Mouse (Mus musculus): ENCODE measurements around the gene Cmtm8. TPM values are rescaled to one million over a fixed set of nuclear protein-coding genes. Genes with fewer than 3 reads are reported as not detected.
A peak's percentile ranks its signal among the peaks of the same experiment; 100 is the strongest.

Gene Cmtm8
- total RNA-seq, 4 experiments from 2014 or later, result 11.5 to 12.5 (median 11.7) TPM

DNA sequence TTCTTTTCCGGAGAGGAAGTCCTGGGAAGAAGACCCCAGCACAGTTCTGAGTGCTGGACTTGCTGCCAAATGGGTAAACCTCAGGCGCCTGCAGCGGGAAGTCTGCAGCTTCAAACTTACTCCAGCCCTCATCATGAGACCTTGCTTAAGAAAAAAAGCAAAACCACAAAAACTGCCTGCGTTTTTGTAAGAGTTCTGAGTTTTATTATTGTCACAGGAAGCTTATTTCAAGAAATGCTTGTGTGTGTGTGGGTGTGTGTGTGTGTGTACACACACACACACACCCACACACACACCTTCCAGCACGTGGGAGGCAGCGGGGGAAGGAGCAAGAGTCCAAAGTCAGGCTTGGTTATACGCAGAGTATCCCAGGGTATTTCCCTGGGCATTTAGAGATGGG is 85.7 kb downstream of the Cmtm8 start:
- no peak for DNase-seq (ENCODE audit: low spot score)

DNA sequence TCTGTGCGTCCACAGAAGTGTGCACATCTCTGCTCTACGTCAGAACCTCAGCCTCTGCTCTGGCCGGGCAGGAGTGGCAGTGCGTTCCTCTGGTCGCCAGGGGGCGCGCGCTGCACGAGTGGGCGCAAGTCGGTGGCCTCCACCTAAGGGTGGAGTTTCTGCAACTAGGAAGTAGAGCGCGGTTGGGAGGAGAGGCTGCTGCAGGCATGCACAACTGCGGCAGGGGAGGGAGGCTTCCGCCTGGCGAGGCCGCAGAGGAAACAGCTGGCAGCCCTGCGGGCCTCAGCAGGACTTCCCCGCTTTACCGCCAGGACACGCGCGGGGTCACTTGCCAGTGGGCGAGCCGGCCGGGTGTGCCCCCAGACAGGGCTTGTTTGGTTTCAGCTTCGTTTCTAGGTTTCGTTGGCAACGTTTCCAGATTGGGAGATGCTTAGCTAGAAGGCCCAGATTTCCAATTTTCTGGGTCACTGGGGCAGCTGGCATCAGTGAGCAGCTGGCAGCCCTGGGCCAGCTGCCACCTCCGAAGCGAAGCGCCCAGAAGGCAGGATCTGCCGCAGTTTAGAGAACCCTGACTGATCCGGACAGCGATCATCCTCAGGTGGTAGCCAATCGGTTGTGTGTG is 91.0 kb downstream of the Cmtm8 start:
- peak; percentile 94 for DNase-seq (ENCODE audit: low spot score)

DNA sequence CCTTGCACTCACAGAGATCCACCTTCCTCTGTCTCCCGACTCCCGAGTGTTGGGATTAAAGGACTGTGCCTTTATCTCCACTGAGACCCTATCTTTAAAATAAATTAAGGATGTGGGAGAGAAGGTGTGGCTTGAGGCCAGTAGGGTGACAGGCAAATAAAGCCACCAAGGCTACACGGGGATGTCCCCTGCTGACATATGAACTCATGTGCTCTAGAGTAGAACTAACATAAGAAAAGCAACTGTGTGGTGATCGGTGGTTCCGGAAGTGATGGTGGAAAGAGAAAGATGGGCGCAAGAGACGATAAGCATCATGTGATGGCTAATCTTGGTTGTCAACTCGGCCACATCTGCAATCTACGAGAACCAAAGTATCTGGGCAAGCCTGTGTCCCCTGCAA is 91.6 kb downstream of the Cmtm8 start:
- DNase-seq (ENCODE audit: low spot score), result no peak

DNA sequence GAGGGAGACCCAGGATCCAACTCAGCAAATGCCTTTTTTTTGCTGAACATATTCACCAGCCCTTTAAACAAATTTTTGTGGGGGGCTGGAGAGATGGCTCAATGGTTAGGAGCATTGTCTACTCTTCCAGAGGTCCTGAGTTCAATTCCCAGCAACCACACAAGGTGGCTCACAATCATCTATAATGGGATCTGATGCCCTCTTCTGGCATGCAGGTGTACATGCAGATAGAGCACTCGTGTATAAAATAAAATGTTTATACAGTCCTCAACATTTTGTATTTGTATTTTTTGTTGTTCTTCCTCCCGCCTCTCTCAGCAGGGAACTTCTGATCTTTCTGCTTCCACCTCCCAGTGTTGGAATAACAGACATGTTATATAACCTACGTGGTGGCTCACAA is 92.4 kb downstream of the Cmtm8 start:
- no peak for DNase-seq (ENCODE audit: low spot score)

DNA sequence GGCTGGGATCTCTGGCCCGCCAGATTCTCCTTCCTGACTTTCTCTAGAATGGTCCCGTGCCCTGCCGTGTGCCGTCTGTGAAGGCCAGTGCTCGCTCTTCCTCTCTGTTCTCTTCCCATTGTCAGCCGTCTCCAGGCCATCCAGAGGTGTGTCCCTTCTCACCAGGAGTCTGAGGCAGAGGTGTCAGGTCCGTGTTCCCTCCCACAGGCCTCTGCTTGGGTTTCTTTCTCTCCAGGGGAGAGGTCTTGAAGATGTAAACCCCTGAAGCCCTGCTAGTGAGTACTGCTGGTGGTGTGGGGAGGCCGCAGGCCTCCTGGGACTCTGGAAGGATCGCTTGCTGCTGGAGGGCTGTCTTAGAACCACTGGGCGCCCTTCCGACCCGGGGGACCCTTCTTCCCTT is 96.5 kb downstream of the Cmtm8 start:
- DNase-seq (ENCODE audit: low spot score), result no peak

DNA sequence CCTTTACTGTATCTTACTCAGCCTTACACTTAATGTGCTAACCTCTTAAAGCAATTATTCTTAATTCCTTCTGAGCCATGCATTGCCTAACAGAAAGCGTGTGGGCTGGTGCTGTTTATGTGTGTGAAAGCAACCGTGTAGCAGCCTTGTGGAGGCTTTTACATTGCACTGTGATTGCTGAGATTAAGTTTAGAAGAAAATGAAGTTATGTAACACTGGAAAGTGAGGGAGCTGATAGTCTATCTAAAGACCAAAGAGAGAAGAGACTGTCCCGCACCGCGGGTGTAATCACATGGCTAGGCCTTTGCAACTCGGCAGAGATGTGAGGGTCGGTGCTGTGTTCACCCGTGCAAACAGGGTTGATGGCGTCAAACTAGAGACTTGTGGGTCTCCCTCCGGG is 96.9 kb downstream of the Cmtm8 start:
- no peak for DNase-seq (ENCODE audit: low spot score)

DNA sequence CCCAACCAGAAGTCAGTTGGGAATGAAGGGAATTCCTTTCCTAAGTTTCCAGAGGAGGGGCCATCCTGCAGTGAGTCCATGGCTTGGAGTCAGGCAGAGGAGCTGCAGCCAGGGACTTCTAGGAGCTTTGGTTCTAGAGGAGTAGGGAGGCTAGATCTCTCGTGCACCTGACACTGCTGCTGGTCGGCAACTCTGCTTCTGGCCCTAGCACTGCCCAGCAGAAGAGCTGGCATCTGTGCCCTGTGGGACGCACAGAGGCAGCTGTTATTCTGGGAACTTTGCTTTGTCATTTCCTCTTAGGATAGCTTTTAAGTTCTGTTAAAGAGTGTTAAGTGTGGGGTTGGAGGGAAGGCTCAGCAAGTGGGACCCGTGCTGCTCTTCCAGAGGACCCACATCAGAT is 98.3 kb downstream of the Cmtm8 start:
- DNase-seq (ENCODE audit: low spot score), result no peak

DNA sequence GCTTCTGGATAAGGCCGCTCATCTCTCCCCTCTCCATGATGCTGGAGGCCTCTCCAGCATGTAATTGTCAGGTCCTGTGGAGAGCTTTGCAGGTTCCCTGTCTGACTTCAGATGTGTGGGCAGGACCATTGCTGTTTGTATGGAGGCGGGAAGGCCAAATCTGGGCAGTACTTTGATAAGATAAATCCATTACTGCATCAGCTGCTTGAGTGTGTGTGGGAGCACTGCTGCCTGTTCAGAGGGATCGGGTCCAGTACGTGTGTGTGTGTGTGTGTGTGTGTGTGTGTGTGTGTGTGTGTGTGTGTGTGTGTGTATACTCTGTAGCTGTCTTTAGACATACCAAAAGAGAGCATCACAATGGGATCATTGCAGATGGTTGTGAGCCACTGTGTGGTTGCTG is 98.8 kb downstream of the Cmtm8 start:
- DNase-seq (ENCODE audit: low spot score), result no peak

DNA sequence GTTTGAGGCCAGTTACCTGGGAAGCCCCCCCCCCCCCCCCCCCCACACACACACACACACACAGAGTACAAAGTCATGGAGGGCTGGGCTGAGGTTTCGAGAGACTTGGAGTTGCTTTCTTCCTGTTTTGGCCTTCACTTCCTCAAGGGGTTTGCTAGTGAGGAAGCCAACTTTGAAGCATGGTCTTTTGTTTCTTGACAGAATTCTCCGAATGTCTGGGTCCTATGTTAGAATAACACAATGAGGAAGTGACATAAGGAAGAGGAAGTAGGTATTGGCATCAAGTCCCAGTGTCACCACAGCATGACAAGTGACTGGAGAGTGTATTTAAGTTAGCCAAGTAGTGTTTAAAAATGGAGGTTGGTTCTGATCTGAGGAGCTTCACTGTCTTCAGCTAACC is 101.2 kb downstream of the Cmtm8 start:
- peak; percentile 42 for DNase-seq (ENCODE audit: low spot score)

DNA sequence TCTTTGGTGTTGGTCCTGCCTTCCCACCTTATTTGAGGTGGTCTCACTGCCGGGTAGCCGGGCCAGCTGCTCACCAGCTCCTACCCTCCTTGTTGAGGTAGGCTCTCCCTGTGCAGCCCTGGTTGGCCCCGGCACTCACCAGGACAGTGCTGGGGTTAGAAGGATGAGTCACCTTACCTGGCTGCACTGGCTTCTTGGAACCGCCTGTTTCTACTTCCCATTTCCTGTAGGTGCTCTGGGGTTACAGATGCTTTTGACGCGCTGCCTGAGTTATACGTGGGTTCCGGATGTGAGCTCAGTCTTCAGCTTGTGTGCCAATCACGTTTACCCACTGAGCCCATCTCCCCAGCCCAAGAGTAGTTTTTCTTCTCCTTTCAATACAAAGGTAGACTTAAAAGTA is 103.6 kb downstream of the Cmtm8 start:
- no peak for DNase-seq (ENCODE audit: low spot score)

Other genes starting within 250 kb of the Cmtm8 start
- 10 to 100 TPM; 21.2 to 22.9 (median 21.8) TPM for gene Cnot10, start 204.0 kb downstream of the Cmtm8 start, total RNA-seq (2022)
- gene Dync1li1, start 155.4 kb downstream of the Cmtm8 start, total RNA-seq (2022), result 10 to 100 TPM; 57.3 to 70.2 (median 66.2) TPM
- 10 to 100 TPM; 16.1 to 23.8 (median 19.3) TPM for gene Cmtm6, start 113.0 kb downstream of the Cmtm8 start, total RNA-seq (2022)
- 10 to 100 TPM; 10.5 to 16.6 (median 12.6) TPM for gene Cmtm7, start 62.3 kb downstream of the Cmtm8 start, total RNA-seq (2022)
- 10 to 100 TPM; 39.7 to 41.2 (median 40.2) TPM for gene Gpd1l, start 89.8 kb upstream of the Cmtm8 start, total RNA-seq (2022)
- 1 to 10 TPM; 2.5 to 4.9 (median 3.3) TPM for gene Osbpl10, start 134.4 kb upstream of the Cmtm8 start, total RNA-seq (2022)
- gene Rps27rt, start 138.6 kb upstream of the Cmtm8 start, total RNA-seq (2022), result 10 to 100 TPM in 3 of 4 experiments, 1 to 10 TPM in 1; 9.8 to 31.3 (median 20.9) TPM